In genomic region chr5:137512847-137513794, GRCm38 (mm10) we compare ENCODE assay signal across 1 mouse cellular context.
TF ChIP-seq lines count a peak whose summit lies in the region.

No protein-coding gene starts in this region.

TF ChIP-seq in MEL, 35 proteins besides CTCF, POLR2A, EP300 and RAD21:
- TF ChIP-seq SMC3 (IDR thresholded peaks at IDR 0.05; ENCODE audit: low read depth, low read length): peak; percentile 54
- TF ChIP-seq CHD1 (IDR thresholded peaks at IDR 0.05; ENCODE audit: low read depth, low read length): no peak
